18 mouse cellular contexts compared by ENCODE assay signal in the genomic region with DNA sequence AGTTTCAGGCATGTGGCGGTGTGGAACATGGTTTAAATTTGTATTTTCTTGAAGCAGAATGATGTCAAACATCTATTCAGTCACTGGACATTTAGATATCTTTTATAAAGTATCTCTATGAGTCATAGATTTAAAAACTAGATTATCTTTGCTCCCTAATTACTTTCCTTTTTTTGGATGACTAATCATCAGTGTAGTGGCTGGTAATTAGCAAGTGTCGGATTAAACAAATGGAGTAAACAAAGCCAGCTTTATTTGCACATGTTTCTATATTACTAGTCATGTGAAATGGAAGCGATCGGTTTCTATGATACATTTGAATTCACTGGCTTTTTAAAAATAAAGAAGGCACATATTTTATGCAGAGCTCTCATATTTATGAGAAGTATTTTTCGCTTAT. TPM values are rescaled to one million over a fixed set of nuclear protein-coding genes. Genes with fewer than 3 reads are reported as not detected.
DNase-seq lines count a peak whose midpoint lies in the region; ATAC-seq and TF ChIP-seq lines count a peak whose summit lies in the region.
"Had no signal": no experiment of that assay in that cellular context is flagged by ENCODE, and none has a peak within 500 bp of the region (broad histone marks: within the 10 kb centered on the region; RNA-seq: fewer than 3 reads in every experiment).

No protein-coding gene starts in this region.

- ATAC-seq in forebrain, embryonic 14.5 days = peak; percentile 53
- ATAC-seq in forebrain, embryonic 12.5 days (ENCODE audit: low FRiP score) = no peak
- ATAC-seq: activated CD4-positive, CD25-positive, alpha-beta regulatory T cell, adult 4 months; forebrain, postnatal 0 days had no signal

- DNase-seq in forebrain, embryonic 14.5 days (ENCODE audit: low spot score) = peak; percentile 43
- DNase-seq in Muller cell, postnatal 12 days (ENCODE audit: inconsistent ontology term) = peak; percentile 70
- DNase-seq in brain, embryonic 14.5 days (ENCODE audit: low read depth) = peak; percentile 24
- no peak for DNase-seq in urinary bladder, postnatal 25 days (ENCODE audit: low spot score)
- no peak for DNase-seq in thymus, postnatal 0 days (ENCODE audit: low spot score)
- DNase-seq: adrenal gland, postnatal 10 days; adrenal gland, postnatal 25 days; cerebellum, adult 11-12 months; cerebellum, adult 2 months; cerebellum, adult 9-10 months; cerebellum, postnatal 10 days; cerebellum, postnatal 25 days; forebrain, postnatal 0 days had no signal

- no peak overlapping the region for H3K4me3 ChIP-seq in forebrain, embryonic 14.5 days (ENCODE audit: low read depth, low read length)
- no peak overlapping the region for H3K4me3 ChIP-seq in forebrain, embryonic 12.5 days (replicated peaks)
- H3K4me3 ChIP-seq: embryonic facial prominence, embryonic 10.5 days; embryonic facial prominence, embryonic 12.5 days had no signal

- TF ChIP-seq CTCF in brain, embryonic 14.5 days (IDR thresholded peaks at IDR 0.05; ENCODE audit: borderline replicate concordance, extremely low read depth, insufficient read depth, insufficient read length) = no peak

- TF ChIP-seq POLR2A in brain, embryonic 14.5 days (IDR thresholded peaks at IDR 0.05; ENCODE audit: borderline replicate concordance, extremely low read depth, insufficient read depth, insufficient read length, poor library complexity, severe bottlenecking) = no peak

- no peak overlapping the region for H3K27ac ChIP-seq in forebrain, embryonic 14.5 days (ENCODE audit: low read depth, low read length)
- no peak overlapping the region for H3K27ac ChIP-seq in forebrain, embryonic 12.5 days
- H3K27ac ChIP-seq: embryonic facial prominence, embryonic 10.5 days; embryonic facial prominence, embryonic 12.5 days had no signal

- no peak overlapping the region for H3K4me2 ChIP-seq in forebrain, embryonic 14.5 days (ENCODE audit: low read length)
- no peak overlapping the region for H3K4me2 ChIP-seq in forebrain, embryonic 12.5 days
- H3K4me2 ChIP-seq: embryonic facial prominence, embryonic 12.5 days had no signal

- H3K9ac ChIP-seq in forebrain, embryonic 14.5 days (ENCODE audit: low read length) = no peak overlapping the region
- H3K9ac ChIP-seq in forebrain, embryonic 12.5 days = no peak overlapping the region
- H3K9ac ChIP-seq: embryonic facial prominence, embryonic 12.5 days; forebrain, postnatal 0 days had no signal

- H3K36me3 ChIP-seq in forebrain, embryonic 14.5 days (ENCODE audit: control insufficient read depth, insufficient read depth, low read length) = no peaks in the 10 kb centered on the region
- H3K36me3 ChIP-seq in forebrain, embryonic 12.5 days (replicated peaks) = no peaks in the 10 kb centered on the region
- H3K36me3 ChIP-seq: embryonic facial prominence, embryonic 10.5 days; embryonic facial prominence, embryonic 12.5 days had no signal

- H3K4me1 ChIP-seq in forebrain, embryonic 14.5 days (ENCODE audit: control insufficient read depth, insufficient read depth, low read length) = no peaks in the 10 kb centered on the region
- no peaks in the 10 kb centered on the region for H3K4me1 ChIP-seq in forebrain, embryonic 12.5 days
- H3K4me1 ChIP-seq: embryonic facial prominence, embryonic 10.5 days; embryonic facial prominence, embryonic 12.5 days had no signal

- 53% methylated on average over 5 of the region's 5 CpGs for WGBS in forebrain, embryonic 14.5 days
- 72% methylated on average over 5 of the region's 5 CpGs for WGBS in forebrain, embryonic 12.5 days

- no peaks in the 10 kb centered on the region for H3K9me3 ChIP-seq in forebrain, embryonic 14.5 days (replicated peaks; ENCODE audit: control insufficient read depth, low read length)
- H3K9me3 ChIP-seq in forebrain, embryonic 12.5 days = no peaks in the 10 kb centered on the region
- H3K9me3 ChIP-seq: embryonic facial prominence, embryonic 10.5 days; embryonic facial prominence, embryonic 12.5 days had no signal

- H3K27me3 ChIP-seq in forebrain, embryonic 14.5 days (replicated peaks; ENCODE audit: control insufficient read depth, insufficient read depth, low read length) = no peaks in the 10 kb centered on the region
- no peaks in the 10 kb centered on the region for H3K27me3 ChIP-seq in forebrain, embryonic 12.5 days
- H3K27me3 ChIP-seq: embryonic facial prominence, embryonic 12.5 days; Patski had no signal

RNA-seq across cellular contexts. Expression of gene Ndufaf4, which starts 31.0 kb away (rescaled TPM):
- polyA plus RNA-seq in forebrain, embryonic 14.5 days (2014; fragmentation: Nextera tagmentation; extraction: Ambion mirVana) = 62.9 and 69.9 TPM in 2 replicates
- 59.8 and 65.6 TPM in 2 replicates for polyA plus RNA-seq in forebrain, embryonic 12.5 days (2016; fragmentation: Nextera tagmentation; extraction: Ambion mirVana)
- 11.9 and 15.2 TPM in 2 replicates for polyA plus RNA-seq in brain, embryonic 14.5 days (2012; rRNA removed)
- polyA plus RNA-seq in thymus, postnatal 0 days (2015; fragmentation: Nextera tagmentation; extraction: Ambion mirVana) = 54.6 and 55.1 TPM in 2 replicates

RNA-seq across cellular contexts. Expression of gene Gpr63, which starts 37.3 kb away (rescaled TPM):
- polyA plus RNA-seq in forebrain, embryonic 14.5 days (2014; fragmentation: Nextera tagmentation; extraction: Ambion mirVana) = 3.0 and 4.3 TPM in 2 replicates
- polyA plus RNA-seq in forebrain, embryonic 12.5 days (2016; fragmentation: Nextera tagmentation; extraction: Ambion mirVana) = 2.3 and 2.6 TPM in 2 replicates
- 7.3 and 7.5 TPM in 2 replicates for polyA plus RNA-seq in brain, embryonic 14.5 days (2012; rRNA removed)
- 0.47 and 0.69 TPM in 2 replicates for polyA plus RNA-seq in thymus, postnatal 0 days (2015; fragmentation: Nextera tagmentation; extraction: Ambion mirVana)
- polyA plus RNA-seq: activated CD4-positive, CD25-positive, alpha-beta regulatory T cell, adult 4 months had no signal

Comparison
In these comparisons a context has a peak if more than half of its experiments do, and no peak if none do; other contexts are left out.
1. DNase-seq: peak in forebrain, embryonic 14.5 days (single experiment), Muller cell, postnatal 12 days (single experiment) and brain, embryonic 14.5 days (single experiment); none in urinary bladder, postnatal 25 days (single experiment) and thymus, postnatal 0 days (single experiment).